Mouse (Mus musculus) C2C12 (cell line): ENCODE measurements around the gene Tac4. TPM values are rescaled to one million over a fixed set of nuclear protein-coding genes. Genes with fewer than 3 reads are reported as not detected.

Source experiments
- H3K27me3 ChIP-seq: one replicate; pipeline ENCODE4 v1.6.1; 2011; ENCODE audit not compliant: control insufficient read depth, insufficient read depth, insufficient read length
- H3K36me3 ChIP-seq: one replicate; pipeline ENCODE4 v1.6.1; 2011; ENCODE audit not compliant: control insufficient read depth, insufficient read depth
- H3K4me3 ChIP-seq: one replicate; pipeline ENCODE4 v1.5.1; 2011; ENCODE audit warnings: mild to moderate bottlenecking, control low read depth; ENCODE audit not compliant: poor library complexity, insufficient read depth, severe bottlenecking
- H3K79me2 ChIP-seq: one replicate; pipeline ENCODE4 v1.6.1; 2011; ENCODE audit not compliant: control insufficient read depth, insufficient read depth
- H3K79me3 ChIP-seq: one replicate; pipeline ENCODE4 v1.6.1; 2011; ENCODE audit warnings: low read depth, control low read depth
- H3ac ChIP-seq: one replicate; pipeline ENCODE3; 2011; ENCODE audit warnings: low read depth; ENCODE audit not compliant: control insufficient read depth, insufficient read length
- CEBPB ChIP-seq: IDR thresholded peaks from one replicate; pipeline ENCODE4 v1.6.1; 2011; ENCODE audit warnings: low read depth, mild to moderate bottlenecking, control low read depth, moderate library complexity
- CTCF ChIP-seq: IDR thresholded peaks from one replicate; pipeline ENCODE4 v1.5.1; 2011; ENCODE audit not compliant: control insufficient read depth, insufficient read depth, insufficient read length
- FOSL1 ChIP-seq: IDR thresholded peaks from one replicate; pipeline ENCODE4 v1.8.0; 2011; ENCODE audit warnings: mild to moderate bottlenecking, low read length; ENCODE audit not compliant: poor library complexity, insufficient read depth, severe bottlenecking
- MAX ChIP-seq: IDR thresholded peaks from one replicate; pipeline ENCODE4 v1.6.1; 2011; ENCODE audit warnings: mild to moderate bottlenecking, control low read depth
- MYOD1 ChIP-seq: IDR thresholded peaks from one replicate; pipeline ENCODE4 v1.6.1; 2011; ENCODE audit warnings: low read depth; ENCODE audit not compliant: control insufficient read depth, insufficient read length
- MYOG ChIP-seq: IDR thresholded peaks from one replicate; pipeline ENCODE4 v1.6.1; 2011; ENCODE audit not compliant: control insufficient read depth, insufficient read length; ENCODE audit errors: extremely low read depth
- USF1 ChIP-seq: IDR thresholded peaks from one replicate; pipeline ENCODE4 v1.6.1; 2011; ENCODE audit warnings: low read depth, mild to moderate bottlenecking, control low read depth, moderate library complexity
- long read RNA-seq, 2 experiments: library from polyadenylated mRNA; unstranded; transcript quantifications; one replicate each; pipeline ENCODE4 v2.0.0; 2019 to 2020
- polyA plus RNA-seq: library from polyadenylated mRNA; unstranded; fragments of >200 nt; fragmentation: generic; extraction: Trizol; gene quantifications from one replicate; pipeline ENCODE4 v1.2.1, GENCODE M21; 2012; ENCODE audit warnings: missing spikeins

The Tac4 gene
- 0.04 TPM for polyA plus RNA-seq
- long read RNA-seq, experiment 1 = 0 reads
- long read RNA-seq, experiment 2 = 0 reads

DNA sequence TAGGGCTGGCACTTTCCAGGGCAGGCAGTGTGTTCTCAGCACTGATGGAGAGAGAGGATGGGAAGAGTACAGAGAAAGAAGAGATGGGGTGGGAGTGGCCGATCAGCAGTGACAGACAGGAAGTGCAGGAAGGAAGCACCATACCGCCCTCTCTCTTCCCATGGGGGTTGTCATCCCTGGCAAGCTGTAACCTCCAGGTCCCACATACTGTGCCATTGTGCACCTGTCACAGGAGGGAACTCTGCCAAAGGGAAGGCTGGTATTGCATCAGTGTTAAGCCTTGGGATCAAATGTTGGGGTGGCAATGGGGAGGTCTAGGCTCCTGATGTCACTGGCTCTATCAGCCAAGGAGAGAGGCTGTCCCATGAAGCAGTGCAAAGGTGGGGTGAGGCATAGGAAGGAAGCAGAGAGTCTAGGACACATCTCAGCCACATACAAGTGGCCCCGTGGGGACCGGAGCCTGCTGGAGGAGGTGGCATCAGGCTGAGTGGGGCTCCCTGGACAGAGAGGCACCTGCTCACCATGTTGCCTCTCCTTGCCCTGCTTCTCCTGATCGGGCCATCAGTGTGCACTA, at the start of gene Tac4:
Gene Tac4 (plus strand): TSS at position 352 of the 574 bp plus-strand sequence.
- TF ChIP-seq CEBPB (no peak), CTCF (no peak), MYOG (no peak), MAX (no peak), MYOD1 (no peak), FOSL1 (no peak), USF1 (no peak)
- Histone ChIP-seq H3K4me3 (no peak within 1 kb of the TSS), H3ac (no peak within 1 kb of the TSS), H3K79me2 (no peaks in the 10 kb centered on the region), H3K36me3 (peaks cover 8% of the 10 kb centered on the region), H3K27me3 (no peaks in the 10 kb centered on the region), H3K79me3 (no peaks in the 10 kb centered on the region)

GRCm38 (mm10) chr11:95213607-95214006, 47.7 kb upstream of the Tac4 start:
- Histone ChIP-seq H3K79me3 (no peaks in the 10 kb centered on the region), H3K36me3 (no peaks in the 10 kb centered on the region), H3ac (no peak overlapping the region), H3K4me3 (no peak overlapping the region), H3K79me2 (no peaks in the 10 kb centered on the region), H3K27me3 (no peaks in the 10 kb centered on the region)
- TF ChIP-seq CEBPB (no peak), MYOG (no peak), MYOD1 (no peak), MAX (no peak)

DNA sequence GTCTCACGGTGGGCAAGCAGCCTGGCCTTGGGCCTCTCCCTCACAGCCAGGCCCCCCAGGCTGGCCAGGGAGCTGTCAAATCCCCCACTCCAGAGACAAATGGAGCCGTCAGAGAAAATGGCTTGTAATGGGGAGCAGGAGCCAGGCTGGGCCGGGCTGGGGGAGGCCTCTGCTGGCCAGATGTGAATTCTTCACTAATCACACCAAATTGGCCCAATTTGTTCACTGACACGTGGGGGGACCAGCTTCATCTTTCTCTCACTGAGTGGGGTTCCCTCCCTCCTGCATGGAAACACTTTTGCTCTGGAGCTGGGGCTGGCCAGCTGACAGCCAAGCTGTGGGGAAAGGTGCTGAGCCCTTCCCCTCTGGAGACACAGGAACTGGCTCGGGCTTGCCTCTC, 47.0 kb upstream of the Tac4 start:
- H3K27me3 ChIP-seq = no peaks in the 10 kb centered on the region
- no peak overlapping the region for H3K4me3 ChIP-seq

GRCm38 (mm10) chr11:95216193-95216592, 45.1 kb upstream of the Tac4 start:
- H3K4me3 ChIP-seq = no peak overlapping the region
- TF ChIP-seq MAX (no peak), MYOG (no peak), MYOD1 (no peak), USF1 (no peak), FOSL1 (no peak), CEBPB (no peak), CTCF (no peak)
- H3K27me3 ChIP-seq = no peaks in the 10 kb centered on the region
- H3K36me3 ChIP-seq = no peaks in the 10 kb centered on the region
- H3ac ChIP-seq = no peak overlapping the region
- no peaks in the 10 kb centered on the region for H3K79me2 ChIP-seq
- no peaks in the 10 kb centered on the region for H3K79me3 ChIP-seq

More for the DNA sequence above, 47.0 kb upstream of the Tac4 start:
- TF ChIP-seq CTCF = no peak
- TF ChIP-seq FOSL1 = no peak
- no peak for TF ChIP-seq USF1
- no peak for TF ChIP-seq MYOG
- TF ChIP-seq MYOD1 = no peak
- Histone ChIP-seq H3ac (no peak overlapping the region), H3K79me2 (no peaks in the 10 kb centered on the region), H3K36me3 (no peaks in the 10 kb centered on the region), H3K79me3 (no peaks in the 10 kb centered on the region)

- H3K79me3 ChIP-seq = no peaks in the 10 kb centered on the region
- H3ac ChIP-seq = no peak overlapping the region
- H3K79me2 ChIP-seq = no peaks in the 10 kb centered on the region
- no peak overlapping the region for H3K4me3 ChIP-seq
- TF ChIP-seq MYOG (no peak), MAX (no peak), FOSL1 (no peak), USF1 (no peak), CEBPB (no peak), MYOD1 (no peak), CTCF (no peak)
- H3K27me3 ChIP-seq = no peaks in the 10 kb centered on the region
- no peaks in the 10 kb centered on the region for H3K36me3 ChIP-seq
Measured at GRCm38 (mm10) chr11:95219111-95219510, 42.2 kb upstream of the Tac4 start.

GRCm38 (mm10) chr11:95223473-95223872, 37.9 kb upstream of the Tac4 start:
- Histone ChIP-seq H3K4me3 (no peak overlapping the region), H3K36me3 (no peaks in the 10 kb centered on the region), H3K79me3 (no peaks in the 10 kb centered on the region), H3K79me2 (no peaks in the 10 kb centered on the region), H3K27me3 (no peaks in the 10 kb centered on the region), H3ac (no peak overlapping the region)
- TF ChIP-seq CTCF = no peak
- TF ChIP-seq MYOG = no peak
- no peak for TF ChIP-seq CEBPB
- TF ChIP-seq MAX = no peak
- no peak for TF ChIP-seq MYOD1
- no peak for TF ChIP-seq USF1
- TF ChIP-seq FOSL1 = no peak
